Mouse (Mus musculus) forebrain, embryonic 15.5 days (tissue): ENCODE measurements at regions not wholly inside any gene's neighbourhood (a gene's known extent, or its start where the extent isn't known, plus 50 kb on each side); places are given as distances from the start of the nearest gene placed in this dataset.
A peak's percentile ranks its signal among the peaks of the same experiment; 100 is the strongest.

Experiments
- ATAC-seq: fragments of 200-750 bp; cut with Nextera tagmentation; replicated peaks from 2 replicates; pipeline ENCODE4 v1.8.0; 2017; ENCODE audit warnings: mild to moderate bottlenecking, moderate TSS enrichment, moderate library complexity
- H3K27ac ChIP-seq: fragments of 300-500 bp; sonication (generic); replicated peaks from 2 replicates; pipeline ENCODE4 v1.5.1; 2015; ENCODE audit warnings: mild to moderate bottlenecking, inconsistent platforms
- H3K27me3 ChIP-seq: fragments of 300-500 bp; sonication (generic); 2 replicates; pipeline ENCODE4 v1.6.1; 2015; ENCODE audit warnings: inconsistent platforms
- H3K36me3 ChIP-seq: fragments of 300-500 bp; sonication (generic); 2 replicates; pipeline ENCODE4 v1.6.1; 2015; ENCODE audit warnings: mild to moderate bottlenecking, inconsistent platforms
- H3K4me1 ChIP-seq: fragments of 300-500 bp; sonication (generic); 2 replicates; pipeline ENCODE4 v1.6.1; 2015; ENCODE audit warnings: inconsistent platforms
- H3K4me2 ChIP-seq: fragments of 300-500 bp; sonication (generic); replicated peaks from 2 replicates; pipeline ENCODE4 v1.6.1; 2015; ENCODE audit warnings: mild to moderate bottlenecking, inconsistent platforms
- H3K4me3 ChIP-seq: fragments of 300-500 bp; sonication (generic); 2 replicates; pipeline ENCODE4 v1.5.1; 2015; ENCODE audit warnings: mild to moderate bottlenecking, inconsistent platforms
- H3K9ac ChIP-seq: fragments of 300-500 bp; sonication (generic); replicated peaks from 2 replicates; pipeline ENCODE4 v1.6.1; 2015; ENCODE audit warnings: mild to moderate bottlenecking, inconsistent platforms
- H3K9me3 ChIP-seq: fragments of 300-500 bp; sonication (generic); 2 replicates; pipeline ENCODE4 v1.6.1; 2016; ENCODE audit warnings: inconsistent platforms
- WGBS: fragments of 180-500 bp; shearing (Covaris S2); methylation state at CpG from one replicate; pipeline ENCODE4 v1.1.7; 2015; ENCODE audit warnings: mixed read lengths; 5-methylcytosine and 5-hydroxymethylcytosine counted together

- ATAC-seq, result no peak
- H3K36me3 ChIP-seq, result no peaks in the 10 kb centered on the region
- no peak overlapping the region for H3K27ac ChIP-seq
- no peaks in the 10 kb centered on the region for H3K27me3 ChIP-seq
- peaks cover 17% of the 10 kb centered on the region for H3K4me1 ChIP-seq
- H3K4me2 ChIP-seq, result no peak overlapping the region
- H3K4me3 ChIP-seq, result no peak overlapping the region
- 97% methylated on average over 8 of the region's 8 CpGs for WGBS
- no peaks in the 10 kb centered on the region for H3K9me3 ChIP-seq
- H3K9ac ChIP-seq, result no peak overlapping the region
These were observed 79.6 kb downstream of the Atp1a1 start for GRCm38 (mm10) chr3:101524905-101525304.

DNA sequence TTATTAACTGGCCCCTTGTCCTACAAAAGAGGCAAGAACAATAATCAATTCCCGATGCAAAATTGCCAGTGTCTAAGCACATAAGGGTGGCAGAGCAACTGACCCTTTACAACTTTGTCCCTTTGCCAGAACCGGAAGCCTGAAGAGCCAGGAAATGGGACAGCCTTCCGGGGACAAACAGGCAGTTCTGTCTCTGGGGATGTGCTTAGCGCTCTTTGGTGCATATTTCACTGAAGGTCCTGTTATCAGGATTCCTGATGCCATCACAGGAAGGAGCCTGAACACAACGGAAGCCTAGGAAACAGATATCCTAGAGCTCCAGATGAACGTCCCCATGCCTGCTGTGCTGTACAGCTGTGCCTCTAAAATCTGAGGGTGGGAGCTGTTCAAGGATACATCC, 80.0 kb downstream of the Atp1a1 start:
- H3K27ac ChIP-seq, result no peak overlapping the region
- no peaks in the 10 kb centered on the region for H3K9me3 ChIP-seq
- peaks cover 17% of the 10 kb centered on the region for H3K4me1 ChIP-seq
- H3K27me3 ChIP-seq, result no peaks in the 10 kb centered on the region
- 85% methylated on average over 6 of the region's 6 CpGs for WGBS
- ATAC-seq, result no peak
- no peaks in the 10 kb centered on the region for H3K36me3 ChIP-seq
- H3K4me2 ChIP-seq, result no peak overlapping the region
- no peak overlapping the region for H3K4me3 ChIP-seq
- H3K9ac ChIP-seq, result no peak overlapping the region

DNA sequence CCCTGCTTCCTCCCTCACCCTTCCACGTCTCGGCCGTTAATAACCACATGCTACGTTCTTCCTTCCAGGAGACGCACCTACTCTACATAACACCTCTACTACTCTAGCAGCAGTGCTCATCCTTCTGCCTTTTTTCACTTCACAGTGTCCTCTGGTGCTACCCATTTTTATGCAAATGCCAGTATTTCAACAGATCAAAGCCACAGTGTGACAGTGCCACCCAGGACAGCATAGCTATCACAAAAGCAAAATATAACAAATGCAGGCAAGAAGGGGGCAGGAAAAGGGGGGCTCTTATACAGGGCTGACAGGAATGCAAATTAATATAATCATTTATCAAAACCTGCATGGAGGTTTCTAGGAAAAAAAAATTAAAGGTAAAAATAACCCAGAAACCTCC, 81.2 kb downstream of the Atp1a1 start:
- Histone ChIP-seq H3K4me2 (no peak overlapping the region), H3K9ac (no peak overlapping the region), H3K9me3 (no peaks in the 10 kb centered on the region), H3K27me3 (no peaks in the 10 kb centered on the region), H3K36me3 (no peaks in the 10 kb centered on the region), H3K27ac (no peak overlapping the region), H3K4me1 (peaks cover 18% of the 10 kb centered on the region), H3K4me3 (no peak overlapping the region)
- WGBS, result 60% methylated on average over 5 of the region's 5 CpGs
- 0 out of 2 replicates have a peak, but pooled peaks have one; percentile 24 for ATAC-seq

DNA sequence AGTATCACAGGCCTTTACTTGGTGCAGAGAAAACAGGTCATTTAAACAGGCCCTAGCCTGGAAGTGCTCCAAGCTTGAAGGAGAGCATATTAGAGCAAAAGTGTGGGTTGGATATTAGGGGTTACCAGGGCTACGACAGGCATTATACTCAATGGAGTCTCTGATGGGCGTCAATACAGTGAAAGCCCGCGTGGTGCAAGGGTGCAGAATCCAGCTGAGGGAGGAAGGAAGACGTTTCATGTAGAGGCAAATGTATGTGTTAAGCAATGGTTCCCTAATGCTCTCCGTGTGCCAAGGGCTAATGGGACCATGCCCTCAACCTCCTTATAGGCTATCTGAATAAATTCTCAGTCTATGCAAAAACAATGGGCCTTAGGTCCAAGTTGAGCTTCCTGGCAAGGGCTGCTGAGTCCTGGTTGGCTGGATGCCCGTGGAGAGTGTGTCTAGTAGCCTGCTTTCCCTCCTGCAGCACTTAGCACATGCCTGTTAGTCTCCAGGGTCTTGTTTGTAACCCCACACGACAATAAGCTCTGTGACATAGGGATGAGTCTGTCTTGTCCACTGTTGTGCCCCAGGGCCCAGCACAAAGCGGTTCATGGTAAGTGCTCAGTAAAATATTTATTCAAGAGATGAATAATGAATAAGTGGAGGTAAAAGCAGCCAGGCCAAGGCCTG, 82.1 kb downstream of the Atp1a1 start:
- peak; percentile 71 for ATAC-seq
- Histone ChIP-seq H3K4me3 (no peak overlapping the region), H3K4me1 (peaks cover 18% of the 10 kb centered on the region), H3K4me2 (no peak overlapping the region), H3K9me3 (no peaks in the 10 kb centered on the region), H3K27me3 (no peaks in the 10 kb centered on the region), H3K9ac (no peak overlapping the region), H3K27ac (no peak overlapping the region), H3K36me3 (no peaks in the 10 kb centered on the region)
- WGBS, result 35% methylated on average over 9 of the region's 9 CpGs

DNA sequence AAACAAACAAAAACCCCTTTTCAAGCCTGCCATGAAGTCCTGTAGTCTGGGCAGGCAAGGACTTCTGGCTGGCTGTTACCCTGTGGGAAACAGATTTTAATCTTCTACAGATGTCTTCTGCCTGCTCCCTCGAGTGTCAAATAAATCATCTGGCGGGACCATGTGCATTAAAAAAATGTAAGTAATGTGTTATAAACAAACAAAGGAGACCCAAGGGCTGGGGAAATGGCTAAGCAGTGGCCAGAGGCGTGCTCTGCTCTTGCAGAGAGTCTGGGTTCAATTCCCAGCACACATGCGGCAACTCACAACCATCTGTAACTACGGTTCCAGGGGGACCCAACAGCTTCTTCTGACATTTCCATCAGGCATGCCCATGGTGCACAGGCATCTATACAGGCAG, 83.3 kb downstream of the Atp1a1 start:
- Histone ChIP-seq H3K36me3 (no peaks in the 10 kb centered on the region), H3K4me1 (peaks cover 18% of the 10 kb centered on the region), H3K27me3 (no peaks in the 10 kb centered on the region), H3K4me3 (no peak overlapping the region), H3K9me3 (no peaks in the 10 kb centered on the region), H3K27ac (no peak overlapping the region), H3K4me2 (no peak overlapping the region), H3K9ac (no peak overlapping the region)
- 92% methylated on average over 5 of the region's 5 CpGs for WGBS
- no peak for ATAC-seq

DNA sequence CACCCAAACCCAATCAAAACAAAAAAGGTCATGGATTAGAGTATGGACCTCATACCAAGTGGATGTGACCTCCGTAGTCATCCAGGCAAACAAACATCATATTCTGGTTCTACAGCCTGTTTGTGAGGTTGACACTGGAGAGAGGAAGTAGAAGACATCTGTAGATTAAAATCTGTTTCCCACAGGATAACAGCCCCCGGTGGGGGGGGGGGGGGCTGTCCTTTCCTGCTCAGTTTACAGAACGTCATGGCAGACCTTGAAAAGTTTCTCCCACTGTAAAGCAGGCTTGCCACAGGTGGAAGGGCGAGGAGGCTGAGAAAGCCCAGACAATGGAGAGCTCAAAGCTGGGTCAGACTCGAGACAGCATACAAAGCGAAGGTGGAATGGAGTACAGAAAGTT, 84.4 kb downstream of the Atp1a1 start:
- Histone ChIP-seq H3K9ac (no peak overlapping the region), H3K27ac (no peak overlapping the region), H3K9me3 (no peaks in the 10 kb centered on the region), H3K27me3 (no peaks in the 10 kb centered on the region), H3K4me2 (no peak overlapping the region), H3K36me3 (no peaks in the 10 kb centered on the region), H3K4me3 (no peak overlapping the region), H3K4me1 (peaks cover 18% of the 10 kb centered on the region)
- WGBS, result 80% methylated on average over 6 of the region's 6 CpGs
- no peak for ATAC-seq

DNA sequence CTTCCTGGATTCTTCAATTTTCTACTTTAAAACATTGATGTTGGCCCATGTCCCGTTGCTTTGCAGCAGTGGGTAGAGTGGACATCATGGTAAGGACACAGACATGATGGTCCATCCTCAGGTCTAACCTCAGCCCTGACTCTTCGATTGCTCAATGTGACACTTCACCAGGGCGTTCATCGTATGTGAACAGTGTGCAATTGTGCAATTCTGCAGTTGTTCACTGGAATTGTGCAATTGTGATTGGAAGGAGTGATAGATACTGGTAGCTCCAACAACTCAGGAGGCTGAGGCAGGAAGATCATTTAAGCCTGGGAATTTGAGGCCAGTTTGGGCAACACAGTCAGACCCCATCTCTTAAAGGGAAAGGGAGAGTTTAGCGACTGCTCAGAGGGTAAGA, 84.9 kb downstream of the Atp1a1 start:
- no peak for ATAC-seq
- no peak overlapping the region for H3K4me3 ChIP-seq
- H3K4me2 ChIP-seq, result no peak overlapping the region
- H3K36me3 ChIP-seq, result no peaks in the 10 kb centered on the region
- no peaks in the 10 kb centered on the region for H3K27me3 ChIP-seq
- H3K9me3 ChIP-seq, result no peaks in the 10 kb centered on the region
- WGBS, result 92% methylated on average over 5 of the region's 5 CpGs
- peaks cover 18% of the 10 kb centered on the region for H3K4me1 ChIP-seq
- H3K27ac ChIP-seq, result no peak overlapping the region
- no peak overlapping the region for H3K9ac ChIP-seq

DNA sequence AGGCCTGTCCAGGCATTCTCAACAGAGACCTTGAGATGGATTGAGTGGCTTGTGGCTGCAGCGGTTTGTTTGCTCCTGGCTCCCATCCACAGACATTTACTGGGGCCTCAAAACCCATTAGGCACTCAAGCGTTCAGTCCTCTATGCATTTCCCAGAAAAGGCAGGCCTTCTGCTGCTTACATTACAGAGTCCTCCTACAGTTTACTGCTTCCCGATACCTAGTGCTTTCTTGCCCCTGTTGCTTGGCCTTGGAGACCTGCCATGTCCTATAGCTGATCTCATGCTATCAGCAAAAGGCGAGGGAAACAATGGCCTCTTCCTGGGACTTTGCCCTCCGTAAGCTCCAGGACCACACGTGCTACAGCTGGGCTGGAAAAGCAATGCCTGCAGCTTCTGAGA, 85.7 kb downstream of the Atp1a1 start:
- H3K4me1 ChIP-seq, result peaks cover 18% of the 10 kb centered on the region
- H3K4me3 ChIP-seq, result no peak overlapping the region
- H3K4me2 ChIP-seq, result no peak overlapping the region
- no peaks in the 10 kb centered on the region for H3K36me3 ChIP-seq
- no peaks in the 10 kb centered on the region for H3K27me3 ChIP-seq
- H3K9ac ChIP-seq, result no peak overlapping the region
- 31% methylated on average over 6 of the region's 6 CpGs for WGBS
- no peak overlapping the region for H3K27ac ChIP-seq
- no peaks in the 10 kb centered on the region for H3K9me3 ChIP-seq
- ATAC-seq, result no peak

DNA sequence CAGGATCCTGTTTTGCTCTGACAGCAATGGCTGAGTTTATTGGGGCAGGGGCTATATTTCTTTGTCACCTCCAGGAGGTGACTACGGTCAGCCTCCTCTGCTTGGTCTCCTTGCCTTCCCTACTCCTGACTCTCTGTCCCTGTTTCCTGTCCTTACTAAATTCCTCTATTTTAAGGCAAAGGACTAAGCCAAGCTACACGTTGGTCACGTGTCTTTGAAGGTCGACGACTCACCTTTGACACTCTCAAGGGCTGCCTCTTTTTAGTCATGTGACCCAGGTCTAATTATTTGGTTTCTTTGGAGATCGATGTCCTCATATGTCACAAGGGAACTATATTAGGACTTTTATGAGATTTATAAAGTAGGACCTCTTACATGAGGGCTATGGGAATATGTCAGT, 86.9 kb downstream of the Atp1a1 start:
- ATAC-seq, result no peak
- Histone ChIP-seq H3K27me3 (no peaks in the 10 kb centered on the region), H3K9ac (no peak overlapping the region), H3K4me2 (no peak overlapping the region), H3K4me3 (no peak overlapping the region), H3K4me1 (peaks cover 10% of the 10 kb centered on the region), H3K36me3 (no peaks in the 10 kb centered on the region), H3K27ac (no peak overlapping the region), H3K9me3 (no peaks in the 10 kb centered on the region)
- WGBS, result 90% methylated on average over 6 of the region's 6 CpGs

DNA sequence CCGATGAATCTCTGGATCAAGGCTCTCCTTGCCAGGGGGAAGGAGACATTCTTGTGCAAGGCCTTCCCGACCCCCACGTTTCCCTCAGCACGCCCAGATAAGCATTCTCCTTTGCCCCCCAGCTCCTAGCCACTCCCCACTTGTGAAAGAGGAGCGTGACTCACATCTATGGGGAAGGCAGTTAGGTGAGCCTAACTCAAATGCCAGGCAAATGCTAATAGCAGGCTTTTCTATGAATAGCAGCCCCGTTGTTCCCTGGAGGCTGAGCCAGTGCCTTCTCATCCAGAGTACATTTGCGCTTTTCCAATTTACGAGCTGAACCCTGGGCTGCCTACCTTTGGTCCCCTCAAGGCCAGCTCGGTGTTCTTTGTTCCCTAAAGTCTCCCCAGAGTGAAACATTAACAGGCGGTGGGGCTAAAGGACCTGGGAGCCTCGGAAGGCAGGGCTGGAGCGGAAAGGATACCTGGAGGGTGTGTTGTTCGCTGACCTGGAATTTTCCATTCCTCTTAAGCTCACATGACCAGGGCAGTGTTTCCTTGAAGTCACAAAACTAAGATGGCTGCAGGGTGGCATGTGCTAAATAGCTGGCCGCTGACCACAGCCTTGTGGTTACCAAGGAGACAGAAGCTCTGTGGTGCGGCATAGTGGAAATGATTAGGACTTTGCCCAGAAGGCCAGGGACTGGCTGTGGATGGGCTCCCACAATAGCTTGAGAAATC, 87.5 kb downstream of the Atp1a1 start:
- Histone ChIP-seq H3K4me2 (no peak overlapping the region), H3K27me3 (no peaks in the 10 kb centered on the region), H3K9ac (no peak overlapping the region), H3K9me3 (no peaks in the 10 kb centered on the region), H3K4me1 (peaks cover 5% of the 10 kb centered on the region; the same call in 1 of the 2 replicates), H3K36me3 (no peaks in the 10 kb centered on the region), H3K27ac (no peak overlapping the region), H3K4me3 (no peak overlapping the region)
- 51% methylated on average over 15 of the region's 15 CpGs for WGBS
- ATAC-seq, result peak; percentile 23; the same call in 1 of the 2 replicates

DNA sequence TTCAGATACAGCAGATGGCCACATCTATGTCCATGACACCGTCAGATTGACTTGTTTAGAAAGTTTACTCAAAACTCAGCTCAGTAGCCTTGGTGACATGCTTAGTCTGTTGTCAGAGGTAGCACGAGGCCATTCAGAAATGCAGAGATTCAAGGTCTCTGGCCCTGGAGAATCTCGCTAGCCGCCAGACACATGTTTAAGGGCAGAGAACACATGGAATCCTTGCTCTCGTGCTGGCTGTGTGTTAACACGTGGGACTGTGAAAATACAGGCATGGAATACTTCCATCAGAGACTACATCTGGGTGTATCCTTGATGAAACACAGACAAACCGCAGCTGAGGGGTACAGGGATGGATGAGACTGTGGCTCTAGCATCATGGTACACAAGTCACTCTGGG, 88.9 kb downstream of the Atp1a1 start:
- Histone ChIP-seq H3K36me3 (no peaks in the 10 kb centered on the region), H3K4me3 (no peak overlapping the region), H3K9ac (no peak overlapping the region), H3K27ac (no peak overlapping the region), H3K9me3 (no peaks in the 10 kb centered on the region), H3K4me2 (no peak overlapping the region), H3K4me1 (peaks cover 5% of the 10 kb centered on the region; the same call in 1 of the 2 replicates), H3K27me3 (no peaks in the 10 kb centered on the region)
- WGBS, result 94% methylated on average over 7 of the region's 7 CpGs
- ATAC-seq, result no peak

- H3K27ac ChIP-seq, result no peak overlapping the region
- no peaks in the 10 kb centered on the region for H3K36me3 ChIP-seq
- no peaks in the 10 kb centered on the region for H3K9me3 ChIP-seq
- ATAC-seq, result no peak
- H3K27me3 ChIP-seq, result no peaks in the 10 kb centered on the region
- no peak overlapping the region for H3K4me3 ChIP-seq
- no peak overlapping the region for H3K4me2 ChIP-seq
- H3K4me1 ChIP-seq, result no peaks in the 10 kb centered on the region; the same call in 1 of the 2 replicates
- WGBS, result 52% methylated on average over 13 of the region's 13 CpGs
- H3K9ac ChIP-seq, result no peak overlapping the region
These were observed 90.7 kb downstream of the Atp1a1 start for GRCm38 (mm10) chr3:101513611-101514311.
